Mouse (Mus musculus): Measurements from ENCODE around the gene 1700013F07Rik. TPM values are rescaled to one million over a fixed set of nuclear protein-coding genes. Genes with fewer than 3 reads are reported as not detected.
"Not testable (repeated sequence)": the region's sequence is repeated elsewhere in the genome, so short reads cannot be mapped to it uniquely, and the experiment has no call there.

Gene 1700013F07Rik
- total and polyA plus RNA-seq, 2 experiments from 2014 or later, result not detected

- ATAC-seq (ENCODE audit: insufficient read depth, low read depth) (no peak; the same call in 1 of the 2 replicates), DNase-seq (ENCODE audit: low spot score) (peak; percentile 79)
- peak overlapping the region; percentile 83 for H3K4me2 ChIP-seq (ENCODE audit: low read depth, low read length)
- H3K27me3 ChIP-seq (ENCODE audit: control insufficient read depth, insufficient read depth, low read length), result no peaks in the 10 kb centered on the region
- H3K4me3 ChIP-seq (ENCODE audit: low read depth, low read length), result peak overlapping the region; percentile 96
- TF ChIP-seq CTCF (IDR thresholded peaks at IDR 0.05; ENCODE audit: low read depth) (peak; percentile 87), EP300 (IDR thresholded peaks at IDR 0.05; ENCODE audit: low read depth) (no peak)
- H3K36me3 ChIP-seq (replicated peaks; ENCODE audit: control insufficient read depth, insufficient read depth, low read length), result peaks cover 19% of the 10 kb centered on the region
- H3K9me3 ChIP-seq (replicated peaks; ENCODE audit: control insufficient read depth, low read length), result no peaks in the 10 kb centered on the region
- H3K9ac ChIP-seq (replicated peaks; ENCODE audit: low read depth, low read length), result peak overlapping the region; percentile 57
- no peaks in the 10 kb centered on the region for H3K4me1 ChIP-seq (ENCODE audit: control insufficient read depth, insufficient read depth)
- WGBS, result 3% methylated on average over 4 of the region's 4 CpGs
- peak overlapping the region; percentile 90 for H3K27ac ChIP-seq (ENCODE audit: low read depth)
Observed at GRCm38 (mm10) chr3:108563309-108563708, 29.4 kb downstream of the 1700013F07Rik start.

GRCm38 (mm10) chr3:108567990-108568877, 34.3 kb downstream of the 1700013F07Rik start:
- H3K9ac ChIP-seq (replicated peaks; ENCODE audit: low read depth, low read length), result no peak overlapping the region
- H3K9me3 ChIP-seq (replicated peaks; ENCODE audit: control insufficient read depth, low read length), result no peaks in the 10 kb centered on the region
- no peaks in the 10 kb centered on the region for H3K36me3 ChIP-seq (replicated peaks; ENCODE audit: control insufficient read depth, insufficient read depth, low read length)
- no peak overlapping the region for H3K4me3 ChIP-seq (ENCODE audit: low read depth, low read length)
- H3K4me1 ChIP-seq (ENCODE audit: control insufficient read depth, insufficient read depth), result peaks cover 11% of the 10 kb centered on the region
- no peak for TF ChIP-seq EP300 (IDR thresholded peaks at IDR 0.05; ENCODE audit: low read depth)
- TF ChIP-seq CTCF (IDR thresholded peaks at IDR 0.05; ENCODE audit: low read depth), result no peak
- ATAC-seq (ENCODE audit: insufficient read depth, low read depth) (no peak), DNase-seq (ENCODE audit: low spot score) (no peak)
- WGBS, result 60% methylated on average over 15 of the region's 15 CpGs
- no peak overlapping the region for H3K27ac ChIP-seq (ENCODE audit: low read depth)
- no peaks in the 10 kb centered on the region for H3K27me3 ChIP-seq (ENCODE audit: control insufficient read depth, insufficient read depth, low read length)
- H3K4me2 ChIP-seq (ENCODE audit: low read depth, low read length), result no peak overlapping the region

DNA sequence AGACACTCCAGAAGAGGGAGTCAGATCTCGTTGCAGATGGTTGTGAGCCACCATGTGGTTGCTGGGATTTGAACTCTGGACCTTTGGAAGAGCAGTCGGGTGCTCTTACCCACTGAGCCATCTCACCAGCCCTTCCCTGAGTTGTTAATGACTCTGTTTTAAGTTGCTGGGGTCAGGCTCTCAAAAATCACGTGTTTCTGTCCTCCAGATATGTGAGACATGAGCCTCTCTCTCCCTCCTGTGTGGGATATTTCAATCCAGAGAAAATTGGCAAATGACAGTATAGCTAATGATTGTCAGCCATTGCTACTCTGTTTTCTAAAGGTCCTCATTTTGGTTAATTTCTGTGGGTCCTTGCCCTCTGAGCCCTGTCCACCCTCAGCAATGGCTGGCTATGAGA, 35.7 kb downstream of the 1700013F07Rik start:
- H3K4me3 ChIP-seq (ENCODE audit: low read depth, low read length); H3K9ac ChIP-seq (replicated peaks; ENCODE audit: low read depth, low read length); ATAC-seq (ENCODE audit: insufficient read depth, low read depth); DNase-seq (ENCODE audit: low spot score); H3K27me3 ChIP-seq (ENCODE audit: control insufficient read depth, insufficient read depth, low read length); H3K27ac ChIP-seq (ENCODE audit: low read depth); H3K9me3 ChIP-seq (replicated peaks; ENCODE audit: control insufficient read depth, low read length); H3K4me2 ChIP-seq (ENCODE audit: low read depth, low read length); H3K36me3 ChIP-seq (replicated peaks; ENCODE audit: control insufficient read depth, insufficient read depth, low read length): not testable (repeated sequence)
- 57% methylated on average over 2 of the region's 3 CpGs for WGBS
- peaks cover 11% of the 10 kb centered on the region for H3K4me1 ChIP-seq (ENCODE audit: control insufficient read depth, insufficient read depth)

DNA sequence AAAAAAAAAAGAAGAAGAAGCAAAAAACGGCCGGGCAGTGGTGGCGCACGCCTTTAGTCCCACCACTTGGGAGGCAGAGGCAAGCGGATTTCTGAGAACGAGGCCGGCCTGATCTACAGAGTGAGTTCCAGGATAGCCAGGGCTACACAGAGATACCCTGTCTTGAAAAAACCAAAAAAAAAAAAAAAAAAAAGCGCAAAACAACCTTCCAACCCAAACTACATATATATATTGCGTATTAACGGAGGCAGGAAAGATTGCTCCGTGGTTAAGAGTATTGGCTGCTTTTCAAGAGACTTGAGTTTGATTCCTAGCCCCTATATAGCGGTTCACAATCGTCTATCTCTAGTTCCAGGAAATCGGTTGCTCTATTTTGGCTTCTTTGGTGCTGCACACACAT, 36.9 kb downstream of the 1700013F07Rik start:
- Histone ChIP-seq H3K27me3 (ENCODE audit: control insufficient read depth, insufficient read depth, low read length) (no peaks in the 10 kb centered on the region), H3K36me3 (replicated peaks; ENCODE audit: control insufficient read depth, insufficient read depth, low read length) (no peaks in the 10 kb centered on the region), H3K4me2 (ENCODE audit: low read depth, low read length) (peak overlapping the region; percentile 82), H3K9ac (replicated peaks; ENCODE audit: low read depth, low read length) (no peak overlapping the region), H3K4me1 (ENCODE audit: control insufficient read depth, insufficient read depth) (peaks cover 11% of the 10 kb centered on the region), H3K27ac (ENCODE audit: low read depth) (no peak overlapping the region), H3K9me3 (replicated peaks; ENCODE audit: control insufficient read depth, low read length) (no peaks in the 10 kb centered on the region), H3K4me3 (ENCODE audit: low read depth, low read length) (peak overlapping the region; percentile 68; the same call in 1 of the 2 replicates)
- no peak for DNase-seq (ENCODE audit: low spot score)
- WGBS, result 85% methylated on average over 14 of the region's 14 CpGs
- TF ChIP-seq EP300 (IDR thresholded peaks at IDR 0.05; ENCODE audit: low read depth), result no peak
- no peak for TF ChIP-seq CTCF (IDR thresholded peaks at IDR 0.05; ENCODE audit: low read depth)
- ATAC-seq (ENCODE audit: insufficient read depth, low read depth), result no peak

- TF ChIP-seq EP300 (IDR thresholded peaks at IDR 0.05; ENCODE audit: low read depth) (peak; percentile 76; the same call in 1 of the 2 replicates), CTCF (IDR thresholded peaks at IDR 0.05; ENCODE audit: low read depth) (no peak)
- H3K9ac ChIP-seq (replicated peaks; ENCODE audit: low read depth, low read length), result peak within 1 kb of the TSS; percentile 77
- DNase-seq (ENCODE audit: low spot score) (peak; percentile 97), ATAC-seq (ENCODE audit: insufficient read depth, low read depth) (peak; percentile 99)
- peak within 1 kb of the TSS; percentile 68 for H3K4me3 ChIP-seq (ENCODE audit: low read depth, low read length)
- H3K27me3 ChIP-seq (ENCODE audit: control insufficient read depth, insufficient read depth, low read length), result no peaks in the 10 kb centered on the region
- WGBS, result under 1% methylated on average over 42 of the region's 42 CpGs
- peak within 1 kb of the TSS; percentile 60 for H3K27ac ChIP-seq (ENCODE audit: low read depth)
- H3K9me3 ChIP-seq (replicated peaks; ENCODE audit: control insufficient read depth, low read length), result no peaks in the 10 kb centered on the region
- H3K4me1 ChIP-seq (ENCODE audit: control insufficient read depth, insufficient read depth), result peaks cover 11% of the 10 kb centered on the region
- H3K36me3 ChIP-seq (replicated peaks; ENCODE audit: control insufficient read depth, insufficient read depth, low read length), result no peaks in the 10 kb centered on the region
- H3K4me2 ChIP-seq (ENCODE audit: low read depth, low read length), result peak within 1 kb of the TSS; percentile 82
Observed at GRCm38 (mm10) chr3:108571443-108572294, 37.7 kb downstream of the 1700013F07Rik start, which contains the start of gene Taf13. Gene Taf13, plus strand, starts transcription at chr3:108571698.
